Mouse (Mus musculus): ENCODE data around the gene Olfr1564.
"Not testable (repeated sequence)": the region's sequence is repeated elsewhere in the genome, so short reads cannot be mapped to it uniquely, and the experiment has no call there.

The Olfr1564 gene

GRCm38 (mm10) chr17:33221590-33221989 is at the start of gene Olfr1564:
TSS of gene Olfr1564 (minus strand) at chr17:33221690.
- DNase-seq (ENCODE audit: low spot score), result no peak

GRCm38 (mm10) chr17:33268907-33269306 is 47.4 kb upstream of the Olfr1564 start:
- DNase-seq (ENCODE audit: low spot score), result no peak

GRCm38 (mm10) chr17:33264376-33264775 is 42.9 kb upstream of the Olfr1564 start, which contains the start of gene Olfr63:
TSS of gene Olfr63 (plus strand) at chr17:33264676.
- no peak for DNase-seq (ENCODE audit: low spot score)

- DNase-seq (ENCODE audit: low spot score), result not testable (repeated sequence)
These were observed 33.8 kb upstream of the Olfr1564 start for GRCm38 (mm10) chr17:33255319-33255657.

- not testable (repeated sequence) for DNase-seq (ENCODE audit: low spot score)
These were observed 33.2 kb upstream of the Olfr1564 start, which contains the start of gene Zfp955a for GRCm38 (mm10) chr17:33254530-33255318. TSS of gene Zfp955a (minus strand) at chr17:33255145.

- not testable (repeated sequence) for DNase-seq (ENCODE audit: low spot score)
These were observed 15.2 kb upstream of the Olfr1564 start for GRCm38 (mm10) chr17:33236646-33237045.

GRCm38 (mm10) chr17:33191002-33191401 is 30.5 kb downstream of the Olfr1564 start, which contains the start of gene Olfr239:
TSS of gene Olfr239 (plus strand) at chr17:33191302.
- DNase-seq (ENCODE audit: low spot score), result not testable (repeated sequence)

- DNase-seq (ENCODE audit: low spot score), result not testable (repeated sequence)
These were observed 53.3 kb downstream of the Olfr1564 start, which contains the start of gene Olfr55 for GRCm38 (mm10) chr17:33168147-33168546. TSS of gene Olfr55 (plus strand) at chr17:33168447.
